Mouse (Mus musculus) forebrain, embryonic 15.5 days (tissue): ENCODE measurements at regions not wholly inside any gene's neighbourhood (a gene's known extent, or its start where the extent isn't known, plus 50 kb on each side); places are given as distances from the start of the nearest gene placed in this dataset. TPM values are rescaled to one million over a fixed set of nuclear protein-coding genes. Genes with fewer than 3 reads are reported as not detected.

Source experiments
- microRNA-seq: library from miRNA; unstranded; fragments of <30 nt; microRNA quantifications from one replicate; pipeline ENCODE4, GENCODE M21; 2016

Small RNA genes lying in the stretch of these regions (microRNA-seq; reads per million reads assigned to microRNA genes)
- gene Gm23189 = not detected
